Mouse (Mus musculus): ENCODE data around the gene Cyp4f13.
A peak's percentile ranks its signal among the peaks of the same experiment; 100 is the strongest.

Gene Cyp4f13

DNA sequence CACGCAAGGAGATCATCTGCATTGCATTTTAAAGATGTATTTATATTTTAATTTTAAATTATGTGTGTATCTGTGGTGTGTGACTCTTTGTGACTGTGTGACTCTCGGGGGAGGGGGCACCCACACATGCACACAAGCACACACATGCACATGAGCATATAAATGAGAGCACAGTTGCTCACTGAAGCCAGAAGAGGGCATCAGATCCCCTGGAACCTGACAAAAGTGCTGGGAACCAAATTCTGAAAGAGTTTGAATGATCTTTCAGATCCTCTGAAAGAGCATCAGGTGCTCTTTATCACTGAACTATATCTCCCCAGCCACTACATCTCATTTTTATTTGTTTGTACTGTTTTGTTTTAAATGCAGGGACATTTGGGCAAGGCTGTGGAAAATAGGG is 42.8 kb downstream of the Cyp4f13 start:
- DNase-seq = no peak

DNA sequence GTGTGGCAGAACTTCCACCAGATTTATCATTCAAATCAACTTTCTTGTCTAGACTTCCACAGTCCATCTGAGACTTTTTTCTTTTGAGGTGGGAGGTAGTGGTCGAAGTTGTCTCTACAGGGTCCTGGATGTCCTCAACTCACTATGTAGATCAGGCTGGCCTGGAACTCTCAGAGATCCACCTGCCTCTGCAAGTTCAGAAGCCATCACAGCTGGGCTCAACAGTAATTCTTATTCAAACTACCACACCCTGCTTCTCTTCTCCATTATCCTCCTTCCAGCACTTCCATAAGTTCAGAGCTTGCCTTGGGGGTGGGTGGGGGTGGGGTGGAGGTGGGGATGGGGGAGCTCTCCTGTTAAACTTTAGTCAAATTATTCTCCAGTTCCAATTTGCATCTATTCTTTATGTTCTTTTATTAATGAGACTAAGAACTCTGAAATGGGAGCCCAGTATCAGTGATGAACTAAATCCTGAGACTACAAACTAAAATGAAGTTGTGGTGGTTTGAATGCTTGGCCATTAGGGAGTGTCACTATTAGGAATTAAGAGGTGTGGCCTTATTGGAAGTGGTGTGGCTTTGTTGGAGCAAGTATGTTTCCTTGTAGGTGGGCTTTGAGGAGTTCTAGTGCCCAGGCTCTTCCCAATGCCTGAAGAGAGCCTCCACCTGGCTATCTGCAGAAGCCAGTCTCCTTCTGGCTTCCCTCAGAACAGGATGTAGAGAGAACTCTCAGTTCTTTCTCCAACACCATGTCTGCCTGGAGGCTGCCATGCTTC is 45.3 kb downstream of the Cyp4f13 start:
- DNase-seq = no peak

DNA sequence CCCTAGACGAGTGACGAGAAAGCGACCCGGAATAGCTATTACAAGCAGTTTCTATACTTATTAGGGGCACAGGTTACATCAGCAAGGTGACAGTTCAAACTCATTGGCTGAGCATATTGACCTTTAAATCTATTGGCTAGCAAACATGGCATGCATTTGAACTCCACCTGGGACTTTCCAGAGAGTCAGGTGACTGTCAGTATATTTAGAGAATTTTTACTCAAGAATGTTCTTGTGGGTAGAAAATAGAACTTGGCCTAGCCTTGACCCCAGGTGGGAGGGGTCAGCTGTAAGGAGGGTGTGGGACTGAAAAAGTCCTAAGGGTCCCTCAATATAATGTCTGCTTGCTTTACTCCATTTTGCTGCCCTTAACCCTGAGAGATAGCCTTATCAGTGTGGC is 51.8 kb downstream of the Cyp4f13 start:
- DNase-seq = no peak

DNA sequence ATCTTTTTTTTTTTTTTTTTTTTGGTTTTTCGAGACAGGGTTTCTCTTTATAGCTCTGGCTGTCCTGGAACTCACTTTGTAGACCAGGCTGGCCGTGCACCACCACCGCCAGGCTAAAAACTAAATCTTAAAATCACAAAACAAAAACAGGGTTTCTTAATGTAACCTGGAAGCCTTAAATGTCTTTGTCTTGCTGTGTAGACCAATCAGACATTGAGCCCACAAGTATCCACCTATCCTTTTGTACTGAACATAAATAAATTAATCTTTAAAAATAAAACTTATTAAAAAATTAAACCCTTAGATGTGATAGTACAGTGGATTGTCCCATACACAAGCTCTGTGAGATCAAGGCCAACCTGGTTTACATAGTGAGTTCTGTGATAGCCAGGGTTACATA is 53.3 kb downstream of the Cyp4f13 start:
- no peak for DNase-seq

DNA sequence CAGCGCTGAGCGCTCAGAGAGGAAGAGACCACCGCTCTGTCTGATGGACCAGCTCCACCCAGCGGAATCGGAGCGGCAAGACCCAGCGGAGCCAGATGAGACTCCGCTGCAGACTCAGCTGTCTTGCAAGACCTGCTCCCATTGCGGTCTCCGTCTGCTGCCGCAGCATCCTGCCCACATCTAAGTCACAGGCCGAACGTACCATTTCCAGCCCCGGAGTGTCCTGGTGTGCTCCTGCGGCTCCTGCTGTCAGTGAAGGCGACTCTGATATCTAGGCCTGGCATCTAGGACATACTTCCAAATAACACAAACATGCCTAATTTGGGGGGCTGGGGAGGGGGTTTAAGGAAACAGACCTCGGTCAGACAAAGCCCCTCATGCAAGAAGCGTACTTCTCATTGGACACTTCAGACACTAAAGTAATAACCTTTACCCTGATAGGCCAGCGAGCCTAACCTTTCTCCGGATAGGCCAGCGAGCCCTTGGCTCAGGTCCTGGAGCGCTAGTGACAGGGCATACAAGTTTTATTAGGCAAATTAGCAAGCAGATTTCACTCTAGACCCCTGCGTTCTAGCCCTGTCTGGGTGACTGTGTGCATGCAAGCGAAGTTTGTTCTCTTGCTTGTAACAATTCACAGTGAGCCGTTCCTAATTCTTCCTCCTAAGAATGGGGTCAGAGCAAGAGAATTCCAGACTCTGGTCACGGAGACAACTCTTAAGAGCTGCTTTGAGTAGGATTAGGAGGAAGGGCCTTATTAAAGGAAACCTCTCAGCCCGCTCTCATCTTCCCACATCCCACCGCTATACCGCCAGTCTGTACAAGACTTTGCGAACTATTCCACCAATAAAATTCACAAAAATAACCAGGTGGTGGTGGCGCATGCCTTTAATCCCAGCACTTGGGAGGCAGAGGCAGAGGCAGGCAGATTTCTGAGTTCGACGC is 55.7 kb downstream of the Cyp4f13 start, which contains the start of gene Zfp870:
Gene Zfp870 (minus strand): TSS at position 404 of the 942 bp plus-strand sequence.
- peak; percentile 90 for DNase-seq

DNA sequence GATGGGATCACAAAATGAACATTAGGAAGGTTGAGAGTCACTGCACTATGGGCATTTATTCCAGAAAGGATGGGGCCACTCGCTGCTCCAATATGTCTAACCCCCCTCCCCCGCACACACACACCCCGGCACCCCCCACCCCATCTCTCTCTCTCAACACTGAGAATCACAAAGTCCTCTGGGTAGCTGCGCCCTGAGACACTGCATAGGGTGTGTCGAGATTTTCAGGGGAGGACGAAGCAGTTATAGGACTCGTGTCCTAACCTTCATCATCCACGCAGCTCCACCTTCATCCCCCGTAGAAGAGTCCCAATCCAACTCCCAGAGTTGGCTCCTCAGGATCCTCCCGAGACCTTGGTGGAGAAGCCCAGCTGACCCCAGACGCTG is 56.4 kb downstream of the Cyp4f13 start:
- no peak for DNase-seq

DNA sequence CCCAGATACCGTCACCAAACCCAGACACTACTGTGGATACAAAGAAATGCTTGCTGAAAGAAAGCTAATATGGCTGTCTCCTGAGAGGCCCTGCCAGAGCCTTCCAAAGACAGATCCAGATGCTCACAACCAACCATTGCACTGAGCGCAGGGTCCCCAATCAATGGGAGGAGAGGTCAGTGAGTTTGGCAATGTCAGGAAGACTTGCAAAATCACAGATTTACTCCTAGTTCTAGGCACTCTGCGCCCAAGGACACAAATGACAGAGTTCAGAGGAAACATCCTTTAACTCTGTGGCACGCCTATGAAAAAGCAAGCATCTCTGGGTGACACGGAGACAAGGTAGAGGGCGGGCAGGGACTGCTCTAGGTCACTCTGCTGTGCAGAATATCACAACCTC is 57.6 kb downstream of the Cyp4f13 start:
- DNase-seq = no peak

DNA sequence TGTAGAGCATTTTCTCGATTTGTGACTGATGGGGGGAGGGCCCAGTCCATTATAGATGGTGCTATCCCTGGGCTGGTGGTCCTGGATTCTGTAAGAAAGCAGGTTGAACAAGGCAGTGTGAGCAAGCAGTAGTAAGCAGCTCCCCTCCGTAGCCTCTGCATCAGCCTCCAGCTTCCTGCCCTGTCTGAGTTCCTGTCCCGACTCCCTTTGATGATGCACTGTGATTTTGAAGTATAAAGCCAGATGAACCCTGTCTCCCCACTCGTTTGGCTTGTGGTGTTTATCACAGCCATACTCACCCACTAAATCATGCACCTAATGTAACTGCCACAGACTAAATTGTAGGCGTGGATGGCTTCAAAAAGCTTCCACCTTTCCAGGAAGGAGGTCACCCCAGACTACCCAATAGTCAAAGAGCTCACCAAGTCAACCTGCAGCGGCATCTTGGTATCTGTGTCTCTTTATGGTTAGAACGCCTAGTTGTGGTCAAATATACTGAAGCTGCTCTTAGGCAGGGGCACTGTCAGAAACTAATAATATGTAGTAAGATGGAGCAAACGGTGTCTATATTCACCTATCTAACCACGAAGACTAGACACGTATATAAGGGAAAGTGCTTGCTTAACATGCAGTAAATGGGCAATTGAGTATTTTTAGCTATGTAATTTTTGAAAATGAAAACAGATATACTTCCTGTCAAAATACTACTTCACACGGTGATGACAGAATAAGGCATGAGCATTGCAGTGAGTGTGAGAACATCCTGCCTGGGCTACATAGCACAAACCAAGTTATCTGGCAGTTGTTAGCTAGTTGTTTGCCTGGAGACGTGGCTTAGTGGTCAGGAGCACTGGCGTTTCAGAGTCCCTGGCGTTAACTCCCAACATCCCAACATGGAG is 66.6 kb downstream of the Cyp4f13 start:
- DNase-seq = no peak

DNA sequence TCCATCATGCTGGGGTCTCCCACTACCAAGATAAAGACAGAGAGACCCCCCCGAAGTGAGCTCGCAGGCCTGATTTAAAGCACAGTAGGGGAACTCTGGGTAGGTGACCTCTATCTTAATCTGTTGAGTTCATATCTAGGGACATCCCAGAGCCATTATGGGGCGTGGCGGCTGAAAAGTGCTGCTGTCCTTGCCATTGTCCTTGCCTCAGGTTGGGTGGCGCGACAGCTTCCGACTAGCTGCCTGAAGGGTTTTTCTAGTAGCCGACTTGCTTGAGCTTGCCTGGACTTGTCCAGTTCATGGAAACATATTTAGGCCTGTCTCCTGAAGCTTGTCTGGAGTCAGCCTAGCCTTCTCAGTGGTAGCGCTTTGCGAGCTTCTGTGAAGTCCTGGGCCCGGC is 68.4 kb downstream of the Cyp4f13 start:
- no peak for DNase-seq

DNA sequence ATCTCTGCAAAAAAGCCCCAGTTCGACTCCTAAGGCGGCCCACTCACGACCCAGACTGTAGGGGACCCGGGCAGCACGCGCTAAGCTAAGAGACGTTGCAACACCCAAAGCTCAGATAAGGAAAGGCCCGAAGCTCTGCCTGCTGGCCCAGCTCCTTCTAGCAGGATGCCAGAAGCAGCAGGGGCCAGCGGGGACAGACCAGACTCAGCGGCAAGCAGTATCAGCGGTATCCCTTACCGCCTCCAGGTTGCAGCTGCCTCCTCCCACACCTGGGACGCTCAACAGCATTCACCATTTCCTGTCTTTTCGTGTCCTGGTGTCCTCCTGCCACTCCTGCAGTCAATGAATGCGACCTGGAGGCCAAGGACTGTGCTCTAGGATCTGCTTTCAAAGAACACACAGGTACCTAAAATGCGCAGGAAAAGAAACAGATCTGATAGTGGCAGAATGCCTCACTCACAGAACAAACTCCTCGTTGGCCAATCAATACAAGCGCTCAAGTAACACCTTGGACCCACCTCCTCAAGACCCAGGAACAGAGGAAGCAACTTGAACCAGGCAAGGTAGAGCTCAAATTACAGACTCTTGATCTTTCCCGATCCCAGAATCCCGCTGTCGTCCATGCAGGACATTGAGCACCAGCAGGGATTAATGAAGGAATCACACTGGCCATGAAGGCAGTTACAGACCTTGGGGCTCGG is 69.6 kb downstream of the Cyp4f13 start:
- DNase-seq = no peak

All from kidney, adult 18-20 months (tissue).